Mouse (Mus musculus) lung, embryonic 16.5 days (tissue): ENCODE data around the gene Pck2. TPM values are rescaled to one million over a fixed set of nuclear protein-coding genes. Genes with fewer than 3 reads are reported as not detected.

Experiments used
- ATAC-seq: fragments of 200-750 bp; cut with Nextera tagmentation; 2 replicates; pipeline ENCODE4 v1.8.0; 2017; ENCODE audit warnings: low read depth, mild to moderate bottlenecking, moderate library complexity
- H3K27ac ChIP-seq: fragments of 300-500 bp; sonication (generic); 2 replicates; pipeline ENCODE4 v1.5.1; 2014; ENCODE audit warnings: mild to moderate bottlenecking, control low read depth, low read length
- H3K27me3 ChIP-seq: fragments of 300-500 bp; sonication (generic); 2 replicates; pipeline ENCODE4 v1.6.1; 2014; ENCODE audit warnings: low read depth, low read length, mixed read lengths; ENCODE audit not compliant: control insufficient read depth, insufficient read depth
- H3K36me3 ChIP-seq: fragments of 300-500 bp; sonication (generic); 2 replicates; pipeline ENCODE4 v1.6.1; 2014; ENCODE audit warnings: low read length; ENCODE audit not compliant: control insufficient read depth, insufficient read depth
- H3K4me1 ChIP-seq: fragments of 300-500 bp; sonication (generic); replicated peaks from 2 replicates; pipeline ENCODE4 v1.6.1; 2014; ENCODE audit warnings: low read length, mixed read lengths; ENCODE audit not compliant: control insufficient read depth, insufficient read depth
- H3K4me2 ChIP-seq: fragments of 300-500 bp; sonication (generic); 2 replicates; pipeline ENCODE4 v1.6.1; 2014; ENCODE audit warnings: low read depth, low read length, control low read depth
- H3K4me3 ChIP-seq: fragments of 300-500 bp; sonication (generic); 2 replicates; pipeline ENCODE4 v1.5.1; 2014; ENCODE audit warnings: mild to moderate bottlenecking, low read length, control low read depth
- H3K9ac ChIP-seq: fragments of 300-500 bp; sonication (generic); 2 replicates; pipeline ENCODE4 v1.6.1; 2014; ENCODE audit warnings: low read length, control low read depth
- H3K9me3 ChIP-seq: fragments of 300-500 bp; sonication (generic); 2 replicates; pipeline ENCODE4 v1.6.1; 2016; ENCODE audit warnings: low read length; ENCODE audit not compliant: control insufficient read depth
- WGBS: fragments of 180-500 bp; shearing (Covaris S2); extraction: QIAGEN DNeasy Blood & Tissue Kit; methylation state at CpG from one replicate; pipeline ENCODE4 v1.1.7; 2014; 5-methylcytosine and 5-hydroxymethylcytosine counted together
- polyA plus RNA-seq: library from polyadenylated mRNA; unstranded; fragments of >200 nt; fragmentation: Nextera tagmentation; extraction: Ambion mirVana; gene quantifications from 2 replicates; pipeline ENCODE4 v1.2.1, GENCODE M21; 2015

Gene Pck2
- 65.3 and 69.4 TPM in 2 replicates for polyA plus RNA-seq

GRCm38 (mm10) chr14:55540067-55540786 lies at the start of gene Pck2:
Gene Pck2, plus strand, starts transcription at chr14:55540266.
- Histone ChIP-seq H3K36me3 (peaks cover 18% of the 10 kb centered on the region), H3K27ac (peak within 1 kb of the TSS; percentile 97), H3K4me2 (peak within 1 kb of the TSS; percentile 66), H3K9me3 (no peaks in the 10 kb centered on the region), H3K9ac (peak within 1 kb of the TSS; percentile 83), H3K4me3 (peak within 1 kb of the TSS; percentile 80), H3K4me1 (peaks cover 12% of the 10 kb centered on the region), H3K27me3 (no peaks in the 10 kb centered on the region)
- peak; percentile 97 for ATAC-seq
- under 1% methylated on average over 32 of the region's 32 CpGs for WGBS

GRCm38 (mm10) chr14:55490361-55491201 lies 49.5 kb upstream of the Pck2 start, which contains the start of gene Carmil3:
Gene Carmil3, plus strand, starts transcription at chr14:55490651.
- peaks cover 3% of the 10 kb centered on the region; the same call in 1 of the 2 replicates for H3K36me3 ChIP-seq
- ATAC-seq, result peak; percentile 85
- peak within 1 kb of the TSS; percentile 67 for H3K9ac ChIP-seq
- H3K4me3 ChIP-seq, result peak within 1 kb of the TSS; percentile 69
- H3K4me1 ChIP-seq, result peaks cover 7% of the 10 kb centered on the region
- H3K4me2 ChIP-seq, result peak within 1 kb of the TSS; percentile 100
- WGBS, result under 1% methylated on average over 51 of the region's 68 CpGs
- no peaks in the 10 kb centered on the region for H3K9me3 ChIP-seq
- H3K27ac ChIP-seq, result peak within 1 kb of the TSS; percentile 10; the same call in 1 of the 2 replicates
- H3K27me3 ChIP-seq, result no peaks in the 10 kb centered on the region

GRCm38 (mm10) chr14:55491291-55491833 lies 48.7 kb upstream of the Pck2 start:
- under 1% methylated on average over 30 of the region's 30 CpGs for WGBS
- Histone ChIP-seq H3K4me2 (peak overlapping the region; percentile 100), H3K27me3 (no peaks in the 10 kb centered on the region), H3K9ac (peak overlapping the region; percentile 67), H3K4me1 (peaks cover 7% of the 10 kb centered on the region), H3K9me3 (no peaks in the 10 kb centered on the region), H3K27ac (0 out of 2 replicates have a peak overlapping the region, but pooled peaks have one; percentile 10), H3K36me3 (no peaks in the 10 kb centered on the region), H3K4me3 (peak overlapping the region; percentile 69)
- ATAC-seq, result peak; percentile 73

- WGBS, result 23% methylated on average over 3 of the region's 3 CpGs
- H3K4me2 ChIP-seq, result no peak overlapping the region; the same call in 1 of the 2 replicates
These were observed 48.0 kb upstream of the Pck2 start for GRCm38 (mm10) chr14:55492103-55492502.

GRCm38 (mm10) chr14:55495509-55496240 lies 44.4 kb upstream of the Pck2 start:
- no peak overlapping the region for H3K4me2 ChIP-seq
- H3K9ac ChIP-seq, result no peak overlapping the region
- no peaks in the 10 kb centered on the region for H3K9me3 ChIP-seq
- no peak for ATAC-seq
- no peaks in the 10 kb centered on the region for H3K36me3 ChIP-seq
- peaks cover 4% of the 10 kb centered on the region for H3K4me1 ChIP-seq
- 61% methylated on average over 18 of the region's 20 CpGs for WGBS
- no peaks in the 10 kb centered on the region for H3K27me3 ChIP-seq
- H3K27ac ChIP-seq, result no peak overlapping the region
- H3K4me3 ChIP-seq, result no peak overlapping the region

More at GRCm38 (mm10) chr14:55492103-55492502, 48.0 kb upstream of the Pck2 start:
- Histone ChIP-seq H3K4me1 (peaks cover 7% of the 10 kb centered on the region), H3K9ac (no peak overlapping the region), H3K27ac (no peak overlapping the region), H3K4me3 (no peak overlapping the region), H3K36me3 (no peaks in the 10 kb centered on the region), H3K27me3 (no peaks in the 10 kb centered on the region), H3K9me3 (no peaks in the 10 kb centered on the region)
- ATAC-seq, result no peak

- H3K27ac ChIP-seq, result no peak overlapping the region
These were observed 43.2 kb upstream of the Pck2 start for GRCm38 (mm10) chr14:55496761-55497448.

GRCm38 (mm10) chr14:55497449-55497821 lies 42.6 kb upstream of the Pck2 start:
- Histone ChIP-seq H3K27me3 (no peaks in the 10 kb centered on the region), H3K4me1 (no peaks in the 10 kb centered on the region; the same call in 1 of the 2 replicates), H3K4me2 (no peak overlapping the region), H3K27ac (no peak overlapping the region), H3K9ac (0 out of 2 replicates have a peak overlapping the region, but pooled peaks have one; percentile 28), H3K9me3 (no peaks in the 10 kb centered on the region), H3K4me3 (no peak overlapping the region), H3K36me3 (no peaks in the 10 kb centered on the region)
- 24% methylated on average over 6 of the region's 6 CpGs for WGBS
- peak; percentile 65 for ATAC-seq

More at GRCm38 (mm10) chr14:55496761-55497448, 43.2 kb upstream of the Pck2 start:
- ATAC-seq, result peak; percentile 39
- Histone ChIP-seq H3K4me2 (no peak overlapping the region), H3K4me1 (no peaks in the 10 kb centered on the region; the same call in 1 of the 2 replicates), H3K9ac (no peak overlapping the region), H3K9me3 (no peaks in the 10 kb centered on the region), H3K27me3 (no peaks in the 10 kb centered on the region), H3K4me3 (no peak overlapping the region), H3K36me3 (no peaks in the 10 kb centered on the region)
- 42% methylated on average over 16 of the region's 16 CpGs for WGBS

GRCm38 (mm10) chr14:55505612-55506011 lies 34.5 kb upstream of the Pck2 start:
- WGBS, result 83% methylated on average over 9 of the region's 9 CpGs
- Histone ChIP-seq H3K4me1 (no peaks in the 10 kb centered on the region), H3K27ac (no peak overlapping the region), H3K9me3 (no peaks in the 10 kb centered on the region), H3K9ac (no peak overlapping the region), H3K27me3 (no peaks in the 10 kb centered on the region; the same call in 1 of the 2 replicates), H3K4me3 (no peak overlapping the region), H3K36me3 (no peaks in the 10 kb centered on the region), H3K4me2 (no peak overlapping the region)
- ATAC-seq, result no peak
